Mouse (Mus musculus) effector memory CD4-positive, alpha-beta T cell, adult 5 months (primary cell): ENCODE measurements around the gene Ifna14. TPM values are rescaled to one million over a fixed set of nuclear protein-coding genes. Genes with fewer than 3 reads are reported as not detected.

Source experiments
- polyA plus RNA-seq: library from polyadenylated mRNA; unstranded; fragments of 100-300 nt; shearing (Covaris generic); gene quantifications from one replicate; pipeline ENCODE4 v1.2.1, GENCODE M21; 2017

The Ifna14 gene
- not detected for polyA plus RNA-seq

DNA sequence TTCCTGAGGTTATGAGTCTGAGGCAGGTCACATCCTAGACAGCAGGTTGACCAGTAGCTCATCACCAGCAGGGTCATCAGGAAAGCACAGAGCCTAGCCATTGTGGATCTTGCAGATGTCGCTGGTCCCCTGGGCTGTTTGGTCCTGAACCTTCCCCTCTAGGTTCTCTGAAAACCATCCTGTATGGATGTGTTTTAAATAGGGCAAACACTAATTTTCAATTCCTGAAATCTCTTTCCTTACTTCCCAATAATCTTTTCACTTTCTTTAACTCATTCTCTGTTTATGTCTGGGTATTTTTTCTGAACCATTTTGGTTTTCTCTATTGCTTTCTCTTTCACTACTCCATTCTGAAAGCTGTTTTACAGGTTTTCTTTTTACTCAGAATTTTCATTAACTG is at the start of gene Ifna14:
Gene Ifna14, minus strand, starts transcription at position 101 of the 400 bp plus-strand sequence.

GRCm38 (mm10) chr4:88603276-88603675 is 31.7 kb upstream of the Ifna14 start, which contains the start of gene Ifna12:
Ifna12 (minus strand) TSS chr4:88603376.

DNA sequence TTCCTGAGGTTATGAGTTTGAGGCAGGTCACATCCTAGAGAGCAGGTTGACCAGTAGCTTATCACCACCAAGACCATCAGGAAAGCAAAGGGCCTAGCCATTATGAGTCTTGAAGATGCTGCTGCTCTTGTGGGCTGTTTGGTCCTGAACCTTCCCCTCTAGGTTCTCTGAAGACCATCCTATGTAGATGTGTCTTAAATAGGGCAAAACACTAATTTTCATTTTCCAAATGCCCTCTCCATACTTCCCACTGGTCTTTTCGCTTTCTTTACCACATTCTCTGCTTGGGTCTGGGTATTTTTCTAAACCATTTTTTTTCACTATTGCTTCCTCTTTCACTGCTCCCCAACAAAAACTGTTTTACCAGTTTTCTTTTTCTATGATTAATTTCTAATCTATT is 20.7 kb upstream of the Ifna14 start, which contains the start of gene Ifna9:
Gene Ifna9, minus strand, starts transcription at position 101 of the 400 bp plus-strand sequence.

GRCm38 (mm10) chr4:88558145-88558544 is 13.5 kb downstream of the Ifna14 start, which contains the start of gene Ifna15:
Ifna15 (minus strand) TSS chr4:88558245.

GRCm38 (mm10) chr4:88522674-88523073 is 48.9 kb downstream of the Ifna14 start, which contains the start of gene Ifnb1:
Ifnb1 (minus strand) TSS chr4:88522774.

Other genes starting within 250 kb of the Ifna14 start
- 0.17 TPM for gene Hacd4, start 132.9 kb downstream of the Ifna14 start, polyA plus RNA-seq
- 0.69 TPM for gene Ifnb1, start 49.0 kb downstream of the Ifna14 start, polyA plus RNA-seq
- gene Ifna15, start 13.6 kb downstream of the Ifna14 start, polyA plus RNA-seq, result not detected
- not detected for gene Ifna9, start 20.6 kb upstream of the Ifna14 start, polyA plus RNA-seq
- not detected for gene Ifna12, start 31.6 kb upstream of the Ifna14 start, polyA plus RNA-seq
- gene C87499, start 62.6 kb upstream of the Ifna14 start, polyA plus RNA-seq, result not detected
- gene Ifna13, start 72.7 kb upstream of the Ifna14 start, polyA plus RNA-seq, result not detected
- not detected for gene Ifna16, start 105.1 kb upstream of the Ifna14 start, polyA plus RNA-seq
- gene Ifna2, start 112.1 kb upstream of the Ifna14 start, polyA plus RNA-seq, result not detected
- not detected for gene Ifnab, start 119.6 kb upstream of the Ifna14 start, polyA plus RNA-seq
- gene Gm26566, start 150.0 kb upstream of the Ifna14 start, polyA plus RNA-seq, result 0.66 TPM
- 19.4 TPM for gene Klhl9, start 150.7 kb upstream of the Ifna14 start, polyA plus RNA-seq
- not detected for gene Gm13271, start 183.1 kb upstream of the Ifna14 start, polyA plus RNA-seq
- not detected for gene Gm13283, start 188.3 kb upstream of the Ifna14 start, polyA plus RNA-seq
- not detected for gene Gm13290, start 202.0 kb upstream of the Ifna14 start, polyA plus RNA-seq
- not detected for gene Gm13289, start 205.1 kb upstream of the Ifna14 start, polyA plus RNA-seq
- not detected for gene Gm13272, start 208.1 kb upstream of the Ifna14 start, polyA plus RNA-seq
- not detected for gene Ifnz, start 210.3 kb upstream of the Ifna14 start, polyA plus RNA-seq
- not detected for gene Gm13276, start 213.9 kb upstream of the Ifna14 start, polyA plus RNA-seq
- not detected for gene Gm13277, start 216.8 kb upstream of the Ifna14 start, polyA plus RNA-seq
- not detected for gene Gm13278, start 219.8 kb upstream of the Ifna14 start, polyA plus RNA-seq
- not detected for gene Gm13275, start 222.7 kb upstream of the Ifna14 start, polyA plus RNA-seq
- not detected for gene Gm13279, start 225.6 kb upstream of the Ifna14 start, polyA plus RNA-seq
- 0.65 TPM for gene Gm13285, start 227.9 kb upstream of the Ifna14 start, polyA plus RNA-seq
- not detected for gene Gm13287, start 231.5 kb upstream of the Ifna14 start, polyA plus RNA-seq
- gene Gm13288, start 233.7 kb upstream of the Ifna14 start, polyA plus RNA-seq, result 0.32 TPM
- gene Ifna7, start 244.4 kb upstream of the Ifna14 start, polyA plus RNA-seq, result not detected
- gene Ifna11, start 248.2 kb upstream of the Ifna14 start, polyA plus RNA-seq, result not detected